Mouse (Mus musculus) inflammation-experienced regulatory T-cells, adult 6 months (primary cell): ENCODE results near the gene Kcnk15. TPM values are rescaled to one million over a fixed set of nuclear protein-coding genes. Genes with fewer than 3 reads are reported as not detected.

Experiments
- ATAC-seq: one replicate; pipeline ENCODE4 v1.8.0; 2017
- polyA plus RNA-seq, 3 experiments: library from polyadenylated mRNA; unstranded; fragments of 100-300 nt; shearing (Covaris generic); gene quantifications; one replicate each; pipeline ENCODE4 v1.2.1; 2017

Gene Kcnk15
- polyA plus RNA-seq, 3 experiments from 2014 or later, result not detected

DNA sequence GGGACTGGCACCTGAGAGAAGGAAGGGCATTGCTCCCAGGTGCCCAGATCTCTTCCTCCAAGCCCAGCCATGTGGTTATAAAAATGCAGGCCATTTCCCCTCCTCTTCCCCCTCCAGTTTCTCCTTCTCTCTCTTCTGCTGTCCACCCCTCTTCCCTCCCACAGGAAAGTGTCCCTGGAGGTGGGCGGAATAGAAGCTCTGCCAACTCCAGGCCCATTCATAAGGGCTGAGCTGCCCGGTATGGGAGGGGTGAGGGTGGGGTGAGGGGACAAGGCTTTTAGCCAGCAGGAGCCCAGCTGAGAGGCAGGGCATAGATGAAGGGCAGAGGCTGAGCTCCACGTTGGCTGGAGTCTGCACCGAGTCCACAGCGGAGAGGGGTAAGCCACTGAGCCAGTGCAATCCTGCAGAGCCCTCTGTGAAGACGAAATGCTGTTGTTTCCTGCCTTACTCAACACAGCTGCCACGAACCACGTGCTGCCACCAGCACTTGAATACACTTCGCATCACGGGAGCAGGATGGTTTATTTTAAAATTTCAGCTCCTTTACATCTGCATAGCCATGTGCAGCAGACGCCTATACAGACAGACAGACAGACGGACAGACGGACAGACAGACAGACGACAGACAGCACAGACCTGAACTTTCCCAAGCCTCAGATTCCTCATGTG is 23.5 kb downstream of the Kcnk15 start:
- no peak for ATAC-seq

- no peak for ATAC-seq
Measured at GRCm38 (mm10) chr2:163880891-163881290, 27.4 kb downstream of the Kcnk15 start.

- ATAC-seq, result no peak
Measured at GRCm38 (mm10) chr2:163882859-163883652, 29.6 kb downstream of the Kcnk15 start.

DNA sequence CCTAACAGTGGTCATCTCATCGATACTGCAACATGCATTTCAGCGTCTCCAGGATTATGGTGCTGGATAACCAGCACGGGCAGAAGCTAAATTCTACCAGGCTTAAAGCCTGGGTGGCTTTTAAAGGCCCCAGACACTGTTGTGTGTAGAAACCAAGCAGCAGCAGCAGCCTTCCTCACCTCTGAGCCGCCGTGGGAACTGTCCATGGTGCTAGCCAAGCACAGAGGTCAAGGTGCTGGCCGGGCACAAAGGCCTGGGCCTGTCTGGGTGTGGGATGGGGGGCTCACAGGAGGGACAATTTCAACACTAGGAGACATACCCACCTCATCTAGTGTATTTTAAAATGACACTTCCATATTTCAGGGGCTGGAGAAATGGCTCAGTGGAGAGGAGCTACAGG is 36.0 kb downstream of the Kcnk15 start:
- ATAC-seq, result no peak

DNA sequence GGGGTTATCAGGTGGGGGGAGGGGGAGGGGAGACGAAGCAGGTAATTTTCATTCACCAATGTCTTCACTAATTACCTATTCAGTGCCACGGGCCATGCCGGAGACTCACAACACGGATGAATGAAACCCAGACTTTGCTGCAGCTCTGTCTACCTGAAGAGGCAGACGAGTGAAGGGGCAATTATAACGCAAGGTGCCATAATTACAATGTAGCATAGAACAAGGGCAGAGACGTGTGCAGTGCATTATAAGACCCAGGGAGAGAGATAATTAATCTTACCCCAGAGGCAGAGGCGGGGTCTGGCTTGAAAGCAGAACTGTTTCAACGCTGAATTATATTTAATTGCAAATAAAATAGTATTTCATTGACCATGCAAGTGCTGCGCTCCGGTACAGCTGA is 37.1 kb downstream of the Kcnk15 start:
- ATAC-seq, result no peak

DNA sequence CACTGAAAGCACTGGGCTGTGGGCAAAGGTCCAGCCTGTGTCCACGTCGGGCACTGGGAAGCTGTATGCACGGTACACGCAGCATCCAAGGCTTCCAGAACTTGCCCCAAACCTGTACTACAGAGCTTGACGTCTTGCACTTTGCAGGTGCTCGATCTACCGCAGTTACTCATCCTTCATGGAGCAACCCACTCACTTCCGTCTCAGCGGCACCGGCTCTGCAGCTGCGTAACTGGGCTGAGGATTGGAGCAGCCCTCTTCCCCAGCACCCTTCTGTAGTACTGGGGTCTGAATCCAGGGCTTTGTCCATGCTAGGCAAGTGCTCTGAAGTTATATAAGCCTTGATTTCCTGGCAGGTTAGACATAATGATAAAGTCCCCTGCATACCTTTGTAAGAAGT is 37.8 kb downstream of the Kcnk15 start:
- ATAC-seq, result no peak

DNA sequence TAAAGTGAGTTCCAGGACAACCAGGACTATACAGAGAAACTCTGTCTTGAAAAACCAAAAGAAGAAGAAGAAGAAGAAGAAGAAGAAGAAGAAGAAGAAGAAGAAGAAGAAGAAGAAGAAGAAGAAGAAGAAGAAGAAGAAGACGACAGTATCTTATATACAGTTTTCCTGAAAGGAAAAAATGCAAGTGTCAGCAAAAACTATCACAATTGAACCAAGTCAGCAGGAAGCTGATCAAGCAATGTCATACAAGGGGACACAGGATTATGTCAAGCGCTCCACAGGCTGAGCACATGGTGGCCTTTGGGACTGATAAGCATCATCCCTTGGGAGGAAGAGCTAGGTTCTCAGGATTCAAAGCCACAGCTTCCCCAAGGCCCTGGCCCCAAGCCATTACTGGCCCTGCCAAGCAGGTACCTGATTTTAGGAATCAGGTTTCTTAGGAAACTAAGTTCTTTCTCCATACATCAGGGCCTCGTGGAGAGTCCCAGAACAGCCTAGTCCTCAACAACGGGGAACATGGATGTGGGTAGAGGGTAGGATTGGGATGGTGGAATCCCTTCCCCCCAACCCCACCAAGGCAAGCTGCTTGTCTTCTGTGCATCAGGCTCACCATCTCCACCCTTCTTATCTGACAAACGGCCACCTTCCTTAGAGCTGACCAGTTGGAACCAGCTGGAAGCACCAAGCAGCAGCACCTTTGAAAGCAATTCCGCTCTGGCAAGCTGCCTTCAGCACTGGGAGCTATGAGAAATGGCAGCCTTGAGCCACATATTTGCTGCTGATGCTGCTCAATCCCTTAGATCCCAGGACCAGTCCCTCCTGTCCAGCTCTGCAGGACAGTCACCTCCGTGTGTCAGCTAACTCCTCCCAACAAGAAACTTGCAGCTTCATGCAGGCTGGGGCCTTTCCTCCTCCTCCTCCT is 40.3 kb downstream of the Kcnk15 start:
- ATAC-seq, result no peak

DNA sequence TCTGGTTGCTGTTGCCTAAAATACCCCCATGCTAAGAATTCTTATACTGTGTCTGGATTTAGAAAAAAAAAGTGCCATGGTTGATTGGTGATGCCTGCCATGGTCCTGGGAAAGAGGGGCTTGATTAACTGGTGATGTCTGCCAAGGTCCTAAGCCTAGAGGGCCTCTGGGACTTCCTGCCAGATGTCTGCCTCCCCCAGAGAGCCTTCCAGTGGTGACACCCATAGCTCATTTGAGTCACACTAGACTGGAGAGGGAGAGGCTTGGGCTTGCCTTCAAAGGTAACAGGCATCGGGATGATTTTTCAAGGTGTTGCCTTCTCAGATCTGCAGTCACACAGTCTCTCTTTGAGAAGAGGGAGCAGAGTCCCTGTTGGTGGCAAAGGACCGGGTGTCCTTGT is 41.7 kb downstream of the Kcnk15 start:
- ATAC-seq, result no peak

DNA sequence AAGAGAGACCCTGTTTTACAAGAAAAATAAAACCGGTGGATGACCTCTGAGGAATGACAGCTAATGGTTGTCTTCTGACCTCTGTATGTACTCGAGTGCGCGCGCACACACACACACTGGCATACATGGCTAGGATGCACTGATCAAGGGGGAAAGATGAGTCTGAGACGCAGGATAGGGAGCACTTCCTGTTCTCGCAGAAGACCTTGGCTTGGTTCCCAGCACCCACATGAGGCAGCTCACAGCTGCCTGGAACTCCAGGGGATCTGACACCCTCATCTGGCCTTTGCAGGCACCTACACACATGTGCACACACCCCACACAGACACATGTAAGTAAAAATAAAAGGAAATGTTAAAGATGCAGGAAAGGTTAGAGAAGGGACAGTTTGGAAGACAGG is 43.6 kb downstream of the Kcnk15 start:
- ATAC-seq, result no peak

GRCm38 (mm10) chr2:163897988-163898535 is 44.6 kb downstream of the Kcnk15 start:
- no peak for ATAC-seq

GRCm38 (mm10) chr2:163899910-163900411 is 46.5 kb downstream of the Kcnk15 start:
- no peak for ATAC-seq

DNA sequence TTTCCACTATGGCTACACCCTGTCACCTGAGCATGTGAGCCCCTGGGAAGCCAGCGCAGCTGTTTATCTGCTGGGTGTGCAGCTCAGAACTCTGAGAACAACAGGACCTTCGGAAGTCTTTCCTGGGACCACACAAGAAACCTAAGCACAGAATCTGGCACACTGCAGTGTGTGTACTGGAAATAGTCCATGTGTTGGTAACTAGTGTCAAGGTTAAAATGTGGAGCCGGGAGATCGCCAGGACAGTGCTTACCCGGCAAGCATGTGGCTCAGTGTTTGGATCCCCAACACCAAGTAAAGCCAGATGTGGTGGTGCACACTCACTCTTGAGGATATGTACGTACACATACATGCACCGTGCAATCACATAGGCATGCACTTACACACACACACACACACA is 47.6 kb downstream of the Kcnk15 start:
- no peak for ATAC-seq

- ATAC-seq, result no peak
Measured at GRCm38 (mm10) chr2:163902448-163902847, 49.0 kb downstream of the Kcnk15 start.

GRCm38 (mm10) chr2:163903461-163903860 is 50.0 kb downstream of the Kcnk15 start:
- no peak for ATAC-seq

GRCm38 (mm10) chr2:163904323-163904722 is 50.9 kb downstream of the Kcnk15 start:
- ATAC-seq, result no peak

GRCm38 (mm10) chr2:163907131-163907530 is 53.7 kb downstream of the Kcnk15 start:
- ATAC-seq, result no peak

Other genes with a start within 250 kb of the Kcnk15 start
- gene Serinc3, start 208.5 kb upstream of the Kcnk15 start, polyA plus RNA-seq, result 100 to 1,000 TPM; 124 to 178 (median 145) TPM
- gene Pkig, start 195.3 kb upstream of the Kcnk15 start, polyA plus RNA-seq, result 1 to 10 TPM; 2.0 to 5.5 (median 3.3) TPM
- 1 to 10 TPM; 4.4 to 8.2 (median 7.4) TPM for gene Ada, start 103.4 kb upstream of the Kcnk15 start, polyA plus RNA-seq
- not detected for gene Ccn5, start 32.8 kb upstream of the Kcnk15 start, polyA plus RNA-seq
- not detected for gene Rims4, start 65.0 kb downstream of the Kcnk15 start, polyA plus RNA-seq
- 100 to 1,000 TPM in 1 of 3 experiments, 10 to 100 TPM in 2; 60.0 to 106 (median 82.2) TPM for gene Ywhab, start 141.3 kb downstream of the Kcnk15 start, polyA plus RNA-seq
- gene Pabpc1l, start 171.8 kb downstream of the Kcnk15 start, polyA plus RNA-seq, result 1 to 10 TPM in 2 of 3 experiments, under 1 TPM in 1; 0.62 to 9.3 (median 2.1) TPM
- 100 to 1,000 TPM; 167 to 200 (median 173) TPM for gene Stk4, start 216.7 kb downstream of the Kcnk15 start, polyA plus RNA-seq
- gene Tomm34, start 217.5 kb downstream of the Kcnk15 start, polyA plus RNA-seq, result 100 to 1,000 TPM; 103 to 135 (median 128) TPM